Mouse (Mus musculus) liver, embryonic 12.5 days (tissue): ENCODE data around the gene Tnp1. TPM values are rescaled to one million over a fixed set of nuclear protein-coding genes. Genes with fewer than 3 reads are reported as not detected.

Experiments
- polyA plus RNA-seq: library from polyadenylated mRNA; unstranded; fragments of >200 nt; fragmentation: Nextera tagmentation; extraction: Ambion mirVana; gene quantifications from 2 replicates; pipeline ENCODE4 v1.2.1, GENCODE M21; 2016

Tnp1 gene
- polyA plus RNA-seq, 1 experiment from 2014 or later = not detected

Other genes with a start within 250 kb of the Tnp1 start
- 12.4 and 14.3 TPM in 2 replicates for gene Igfbp2, start 191.4 kb downstream of the Tnp1 start, polyA plus RNA-seq
- gene Igfbp5, start 141.0 kb downstream of the Tnp1 start, polyA plus RNA-seq = 7.6 and 10.9 TPM in 2 replicates